Mouse (Mus musculus) midbrain, embryonic 11.5 days (tissue): ENCODE results near the gene Pdik1l. TPM values are rescaled to one million over a fixed set of nuclear protein-coding genes. Genes with fewer than 3 reads are reported as not detected.
"Not testable (repeated sequence)": the region's sequence is repeated elsewhere in the genome, so short reads cannot be mapped to it uniquely, and the experiment has no call there.

Experiments used
- ATAC-seq: fragments of 200-750 bp; cut with Nextera tagmentation; 2 replicates; pipeline ENCODE4 v1.8.0; 2017; ENCODE audit warnings: moderate TSS enrichment, moderate library complexity; ENCODE audit not compliant: low FRiP score
- DNase-seq: peaks from one replicate; pipeline ENCODE4 v3.0.0; 2015; ENCODE audit warnings: low spot score; ENCODE audit errors: missing footprints
- H3K27ac ChIP-seq: fragments of 300-500 bp; sonication (generic); 2 replicates; pipeline ENCODE4 v1.5.1; 2014; ENCODE audit warnings: low read depth, low read length
- H3K27me3 ChIP-seq: fragments of 300-500 bp; sonication (generic); 2 replicates; pipeline ENCODE4 v1.6.1; 2014; ENCODE audit warnings: mild to moderate bottlenecking, low read length, moderate library complexity, mixed read lengths; ENCODE audit not compliant: control insufficient read depth, insufficient read depth
- H3K36me3 ChIP-seq: fragments of 300-500 bp; sonication (generic); 2 replicates; pipeline ENCODE4 v1.6.1; 2014; ENCODE audit warnings: mild to moderate bottlenecking, low read length, moderate library complexity, mixed read lengths; ENCODE audit not compliant: control insufficient read depth, insufficient read depth
- H3K4me1 ChIP-seq: fragments of 300-500 bp; sonication (generic); 2 replicates; pipeline ENCODE4 v1.6.1; 2014; ENCODE audit warnings: low read length; ENCODE audit not compliant: control insufficient read depth, insufficient read depth
- H3K4me2 ChIP-seq: fragments of 300-500 bp; sonication (generic); 2 replicates; pipeline ENCODE4 v1.6.1; 2014; ENCODE audit warnings: mild to moderate bottlenecking, moderate library complexity
- H3K4me3 ChIP-seq: fragments of 300-500 bp; sonication (generic); 2 replicates; pipeline ENCODE4 v1.5.1; 2014; ENCODE audit warnings: low read depth, low read length
- H3K9ac ChIP-seq: fragments of 300-500 bp; sonication (generic); 2 replicates; pipeline ENCODE4 v1.6.1; 2014; ENCODE audit warnings: low read length
- H3K9me3 ChIP-seq: fragments of 300-500 bp; sonication (generic); 2 replicates; pipeline ENCODE4 v1.6.1; 2016; ENCODE audit warnings: low read length; ENCODE audit not compliant: control insufficient read depth
- WGBS: fragments of 180-500 bp; shearing (Covaris S2); extraction: QIAGEN DNeasy Blood & Tissue Kit; methylation state at CpG from one replicate; pipeline ENCODE4 v1.1.7; 2014; 5-methylcytosine and 5-hydroxymethylcytosine counted together
- polyA plus RNA-seq: library from polyadenylated mRNA; unstranded; fragments of >200 nt; fragmentation: Nextera tagmentation; extraction: Ambion mirVana; gene quantifications from 2 replicates; pipeline ENCODE4 v1.2.1, GENCODE M21; 2014

The Pdik1l gene
- polyA plus RNA-seq, 1 experiment from 2014 or later = 24.5 TPM

DNA sequence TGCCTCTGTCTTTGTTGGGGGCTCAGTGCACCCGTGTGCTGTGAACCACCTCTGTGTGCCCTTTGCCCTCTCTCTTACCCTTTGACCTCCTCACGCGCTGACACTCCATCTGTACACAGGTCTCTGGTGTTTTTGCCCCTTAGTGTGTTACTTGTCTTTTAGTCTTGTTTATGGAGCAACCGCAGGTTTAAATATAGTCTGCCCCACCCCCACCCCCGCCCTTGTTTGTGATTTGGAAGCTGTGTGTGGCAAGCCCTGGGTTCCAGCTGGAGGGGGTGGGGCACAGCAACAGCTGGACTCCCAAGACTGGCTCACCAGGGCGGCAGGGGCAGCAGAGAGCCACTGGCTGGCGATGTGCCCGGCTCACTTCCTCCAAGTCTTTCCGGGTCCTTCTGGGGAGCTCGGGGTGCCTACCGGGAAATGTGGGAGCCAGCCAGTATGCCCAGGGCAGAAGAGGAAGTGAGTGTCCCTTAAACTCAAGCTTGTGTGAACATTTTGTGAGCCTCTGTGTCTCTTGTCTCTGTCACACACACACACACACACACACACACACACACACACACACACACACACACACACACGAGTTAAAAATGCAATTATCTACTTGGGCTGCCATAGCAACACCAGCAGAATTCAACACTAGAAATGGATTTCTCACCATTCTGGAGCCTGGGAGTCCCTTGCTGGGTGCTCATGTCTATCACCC is 19.8 kb upstream of the Pdik1l start:
- no peak overlapping the region for H3K27ac ChIP-seq
- ATAC-seq (no peak), DNase-seq (peak; percentile 87)
- peaks cover 4% of the 10 kb centered on the region; the same call in 1 of the 2 replicates for H3K4me1 ChIP-seq
- H3K9ac ChIP-seq = no peak overlapping the region
- H3K9me3 ChIP-seq = no peaks in the 10 kb centered on the region
- no peak overlapping the region for H3K4me2 ChIP-seq
- H3K4me3 ChIP-seq = no peak overlapping the region
- WGBS = 19% methylated on average over 12 of the region's 12 CpGs
- no peaks in the 10 kb centered on the region for H3K27me3 ChIP-seq
- no peaks in the 10 kb centered on the region for H3K36me3 ChIP-seq

DNA sequence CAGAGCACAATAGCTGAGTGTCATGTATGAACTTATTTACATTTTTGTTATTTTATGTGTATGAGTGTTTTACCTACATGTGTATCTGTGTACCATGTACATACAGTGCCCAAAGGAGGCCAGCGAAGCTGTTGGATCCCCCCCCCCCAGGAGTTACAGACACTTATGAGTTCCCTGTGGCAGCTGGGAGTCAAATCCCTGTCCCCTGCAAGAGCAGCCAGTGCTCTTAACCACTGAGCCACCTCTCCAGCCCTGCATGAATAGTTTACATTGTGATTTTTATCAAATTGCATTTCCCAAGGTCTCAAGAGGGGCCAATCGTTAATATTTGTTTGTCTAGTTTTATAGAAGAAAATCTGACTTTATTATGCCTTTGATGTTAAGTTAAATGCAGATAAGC is 19.3 kb upstream of the Pdik1l start:
- Histone ChIP-seq H3K4me1 (peaks cover 4% of the 10 kb centered on the region; the same call in 1 of the 2 replicates), H3K9ac (no peak overlapping the region), H3K9me3 (no peaks in the 10 kb centered on the region), H3K27ac (no peak overlapping the region), H3K4me3 (no peak overlapping the region), H3K36me3 (no peaks in the 10 kb centered on the region), H3K4me2 (no peak overlapping the region), H3K27me3 (no peaks in the 10 kb centered on the region)
- DNase-seq = no peak
- WGBS = 64% methylated on average over 2 of the region's 2 CpGs
- no peak for ATAC-seq

DNA sequence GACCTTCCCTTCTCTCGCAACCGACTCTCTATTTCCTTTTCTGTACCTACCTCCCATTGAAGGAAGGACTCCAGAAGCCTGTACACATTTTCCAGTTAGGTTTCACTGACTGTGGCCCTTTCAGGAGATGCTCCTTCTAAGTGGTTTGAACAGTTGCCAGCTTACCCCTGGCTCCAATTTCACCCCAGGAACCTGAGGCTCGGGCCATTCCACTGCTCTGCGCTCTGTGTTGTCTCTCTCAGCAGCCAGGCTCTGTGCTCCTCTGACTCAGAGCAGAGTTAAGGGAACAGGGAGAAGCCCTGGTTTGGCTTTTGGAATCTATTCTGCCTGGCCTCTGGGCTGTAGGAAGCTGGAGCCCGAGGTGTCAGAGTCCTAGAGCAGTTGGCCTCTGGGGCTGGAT is 14.4 kb upstream of the Pdik1l start:
- Histone ChIP-seq H3K4me3 (no peak overlapping the region), H3K27ac (no peak overlapping the region), H3K9ac (no peak overlapping the region), H3K4me2 (no peak overlapping the region), H3K27me3 (no peaks in the 10 kb centered on the region), H3K9me3 (no peaks in the 10 kb centered on the region), H3K36me3 (no peaks in the 10 kb centered on the region), H3K4me1 (no peaks in the 10 kb centered on the region)
- DNase-seq (no peak), ATAC-seq (no peak)
- WGBS = 78% methylated on average over 5 of the region's 5 CpGs

DNA sequence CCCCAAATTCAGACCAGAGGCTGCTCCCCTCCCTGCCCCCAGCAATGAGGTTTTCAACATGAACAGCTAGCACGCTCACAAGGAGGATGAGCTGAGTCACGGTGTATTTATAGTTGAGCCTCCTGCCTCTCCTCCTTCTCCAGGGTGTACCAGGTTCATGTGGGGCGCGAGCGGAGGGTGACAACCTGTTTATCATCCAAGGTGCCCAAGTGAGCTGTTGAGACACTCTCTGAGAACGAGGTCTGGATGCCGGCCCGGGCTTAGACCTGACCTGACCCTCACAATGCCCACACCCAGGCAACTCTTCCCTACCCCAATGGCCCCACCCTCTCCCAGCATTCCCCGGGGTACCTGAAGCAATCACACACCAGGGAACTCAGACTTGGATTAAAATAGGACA is 12.6 kb upstream of the Pdik1l start:
- no peaks in the 10 kb centered on the region for H3K4me1 ChIP-seq
- H3K4me3 ChIP-seq = no peak overlapping the region
- WGBS = 82% methylated on average over 9 of the region's 9 CpGs
- H3K9ac ChIP-seq = no peak overlapping the region
- DNase-seq (no peak), ATAC-seq (no peak)
- H3K9me3 ChIP-seq = no peaks in the 10 kb centered on the region
- no peaks in the 10 kb centered on the region for H3K36me3 ChIP-seq
- no peak overlapping the region for H3K4me2 ChIP-seq
- no peak overlapping the region for H3K27ac ChIP-seq
- no peaks in the 10 kb centered on the region for H3K27me3 ChIP-seq

DNA sequence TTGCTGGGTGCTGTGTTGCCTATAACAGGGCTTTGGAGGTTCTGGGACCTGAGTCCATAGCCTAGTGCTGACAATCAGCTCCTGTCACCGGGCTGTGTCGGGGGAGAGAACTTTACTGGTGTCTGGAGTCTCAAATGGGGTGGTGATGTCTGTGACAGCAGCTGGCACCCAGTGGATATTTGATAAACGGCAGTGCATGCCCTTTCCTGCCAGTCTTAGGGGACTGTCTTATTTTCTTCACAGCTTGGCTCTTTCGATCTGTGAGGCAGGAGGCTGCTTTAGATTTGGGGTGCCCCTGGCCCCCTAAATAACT is 11.8 kb upstream of the Pdik1l start:
- no peaks in the 10 kb centered on the region for H3K9me3 ChIP-seq
- 72% methylated on average over 4 of the region's 4 CpGs for WGBS
- no peak for ATAC-seq
- no peaks in the 10 kb centered on the region for H3K4me1 ChIP-seq
- H3K9ac ChIP-seq = no peak overlapping the region
- H3K27me3 ChIP-seq = no peaks in the 10 kb centered on the region
- H3K36me3 ChIP-seq = no peaks in the 10 kb centered on the region
- no peak overlapping the region for H3K27ac ChIP-seq
- H3K4me2 ChIP-seq = no peak overlapping the region
- H3K4me3 ChIP-seq = no peak overlapping the region
- no peak for DNase-seq

DNA sequence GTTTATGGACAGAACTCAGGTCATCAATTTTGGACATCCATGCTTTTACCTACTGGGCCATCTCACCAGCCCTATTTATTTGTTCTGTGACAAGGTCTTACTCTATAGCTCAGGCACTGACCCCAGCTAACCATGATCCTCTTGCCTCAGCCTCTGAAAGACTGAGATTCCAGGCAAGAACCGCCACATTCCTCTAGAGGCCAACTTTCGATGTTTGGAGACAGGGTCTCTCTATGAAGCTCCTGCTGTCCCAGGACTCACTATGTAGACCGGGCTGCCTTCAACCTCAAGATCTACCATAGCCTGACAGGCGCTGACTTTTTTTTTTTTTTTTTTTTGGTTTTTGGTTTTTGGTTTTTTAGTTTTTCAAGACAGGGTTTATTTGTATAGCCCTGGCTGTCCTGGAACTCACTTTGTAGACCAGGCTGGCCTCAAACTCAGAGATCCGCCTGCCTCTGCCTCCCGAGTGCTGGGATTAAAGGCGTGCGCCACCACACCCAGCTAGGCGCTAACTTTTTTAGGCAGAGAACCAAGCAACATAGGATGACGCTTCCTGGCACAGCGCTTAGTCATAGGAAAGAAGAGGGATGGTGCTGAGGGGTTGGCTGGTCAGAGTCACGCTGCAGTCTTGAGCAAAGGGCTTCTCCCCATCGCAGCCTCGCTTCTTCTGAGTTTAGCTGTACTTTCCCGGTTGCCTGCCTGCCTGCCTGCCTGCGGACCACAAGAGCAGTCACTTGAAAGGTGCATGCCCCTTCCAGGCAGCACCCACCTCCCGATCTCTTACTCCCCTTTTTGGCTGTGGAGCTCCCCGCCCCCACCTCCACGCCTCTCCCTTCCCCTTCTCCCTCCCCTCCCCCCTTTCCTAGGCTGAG is 11.2 kb upstream of the Pdik1l start:
- H3K4me1 ChIP-seq = no peaks in the 10 kb centered on the region

DNA sequence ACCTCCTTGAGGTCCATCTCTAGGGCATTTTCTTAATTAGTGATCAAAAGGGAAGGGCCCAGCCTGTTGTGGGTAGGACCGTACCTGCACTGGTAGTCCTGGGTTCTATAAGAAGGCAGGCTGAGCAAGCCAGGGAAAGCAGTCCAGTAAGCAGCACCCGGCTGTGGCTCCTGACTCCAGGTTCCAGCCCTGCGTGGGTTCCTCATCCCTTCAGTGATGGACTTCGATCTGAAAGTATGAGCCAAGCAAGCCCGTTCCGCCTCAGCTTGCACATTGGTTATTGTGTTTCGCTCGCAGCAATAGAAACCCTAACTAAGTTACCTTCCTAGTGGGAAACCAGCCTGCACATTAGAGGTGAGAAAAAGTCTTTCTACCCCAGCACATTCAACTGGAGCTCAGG is 9.7 kb upstream of the Pdik1l start:
- Histone ChIP-seq H3K4me3 (no peak overlapping the region), H3K27me3 (no peaks in the 10 kb centered on the region), H3K4me2 (no peak overlapping the region), H3K27ac (no peak overlapping the region), H3K9ac (no peak overlapping the region), H3K4me1 (no peaks in the 10 kb centered on the region), H3K9me3 (no peaks in the 10 kb centered on the region), H3K36me3 (no peaks in the 10 kb centered on the region)
- ATAC-seq (no peak), DNase-seq (no peak)
- WGBS = 95% methylated on average over 8 of the region's 8 CpGs

More for the DNA sequence above, 11.2 kb upstream of the Pdik1l start:
- Histone ChIP-seq H3K4me2 (no peak overlapping the region), H3K36me3 (no peaks in the 10 kb centered on the region), H3K9ac (no peak overlapping the region), H3K27ac (no peak overlapping the region), H3K9me3 (no peaks in the 10 kb centered on the region), H3K4me3 (no peak overlapping the region), H3K27me3 (no peaks in the 10 kb centered on the region)
- ATAC-seq = no peak
- WGBS = 73% methylated on average over 19 of the region's 19 CpGs
- no peak for DNase-seq

DNA sequence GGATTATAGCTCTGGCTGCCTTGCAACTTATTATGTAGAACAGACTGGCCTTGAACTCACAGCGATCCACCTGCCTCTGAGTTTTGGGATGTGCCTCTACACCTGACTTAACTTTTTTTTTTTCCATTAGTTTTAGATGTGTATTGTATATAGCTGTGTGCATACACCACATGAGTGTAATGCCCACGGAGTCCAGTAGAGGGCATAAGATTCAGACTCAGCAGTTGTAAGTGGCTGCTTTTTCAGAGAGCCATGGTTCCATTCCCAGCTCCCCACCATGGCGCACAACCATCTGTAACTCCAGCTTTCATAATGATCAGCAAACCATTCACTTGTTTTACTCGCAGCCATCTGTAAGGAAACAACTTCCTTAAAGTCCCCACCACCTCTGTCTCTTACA is 8.8 kb upstream of the Pdik1l start:
- Histone ChIP-seq H3K27me3 (no peaks in the 10 kb centered on the region), H3K9me3 (no peaks in the 10 kb centered on the region), H3K4me1 (no peaks in the 10 kb centered on the region), H3K27ac (no peak overlapping the region), H3K4me3 (no peak overlapping the region), H3K9ac (no peak overlapping the region), H3K36me3 (no peaks in the 10 kb centered on the region), H3K4me2 (no peak overlapping the region)
- ATAC-seq (no peak), DNase-seq (no peak)
- WGBS = 94% methylated on average over 4 of the region's 4 CpGs

DNA sequence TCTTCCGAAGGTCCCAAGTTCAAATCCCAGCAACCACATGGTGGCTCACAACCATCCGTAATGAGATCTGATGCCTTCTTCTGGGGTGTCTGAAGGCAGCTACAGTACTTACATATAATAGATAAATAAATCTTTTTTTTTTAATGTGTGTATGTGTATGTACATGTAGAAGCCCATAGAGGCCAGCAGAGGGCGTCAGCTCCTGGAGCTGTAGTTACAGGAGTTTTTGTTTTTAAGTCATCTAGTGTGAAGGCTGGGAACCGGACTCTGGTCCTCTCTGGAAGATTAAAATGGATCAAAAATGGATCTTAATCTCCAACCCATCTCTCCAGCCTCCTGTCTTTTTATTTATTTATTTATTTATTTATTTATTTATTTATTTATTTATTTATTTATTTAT is 8.4 kb upstream of the Pdik1l start:
- H3K9ac ChIP-seq, H3K27me3 ChIP-seq, H3K4me2 ChIP-seq, H3K27ac ChIP-seq, DNase-seq, H3K9me3 ChIP-seq, H3K4me1 ChIP-seq, ATAC-seq, H3K4me3 ChIP-seq, H3K36me3 ChIP-seq: not testable (repeated sequence)
- WGBS = 82% methylated on average over 4 of the region's 4 CpGs
